Mouse (Mus musculus) left cerebral cortex, postnatal 25 days (tissue): Measurements from ENCODE around the gene 1810013L24Rik. TPM values are rescaled to one million over a fixed set of nuclear protein-coding genes. Genes with fewer than 3 reads are reported as not detected.
"Not testable (repeated sequence)": the region's sequence is repeated elsewhere in the genome, so short reads cannot be mapped to it uniquely, and the experiment has no call there.

ENCODE experiments used
- DNase-seq, 2 experiments: peaks; one replicate each; pipeline ENCODE4 v3.0.0; 2022; ENCODE audit warnings: low spot score in 2 of 2, mixed read lengths in 1 of 2
- intact Hi-C: fragments of 180-260 bp; cut with DNase I; formaldehyde crosslinking; loops from one replicate; pipeline ENCODE4 v1.15.1; 2025
- total RNA-seq, 2 experiments: library from RNA; stranded (reverse); gene quantifications; 2 replicates each; pipeline ENCODE4 v1.2.3; 2021

1810013L24Rik gene
- total RNA-seq, 2 experiments from 2014 or later: 107 to 109 TPM

GRCm38 (mm10) chr16:8872019-8872418, 42.1 kb downstream of the 1810013L24Rik start:
- intact Hi-C loops: no loop called here
- no peak for DNase-seq

- intact Hi-C loops: no loop called here
Measured at GRCm38 (mm10) chr16:8872486-8872885, 42.6 kb downstream of the 1810013L24Rik start.

GRCm38 (mm10) chr16:8880076-8880475, 50.2 kb downstream of the 1810013L24Rik start:
- no peak for DNase-seq
- intact Hi-C loops: loop anchor here (5.0 to 10.0 kb wide), 2 partner anchors 585 to 1112 kb away; no protein-coding TSS in a partner anchor

More at GRCm38 (mm10) chr16:8872486-8872885, 42.6 kb downstream of the 1810013L24Rik start:
- no peak for DNase-seq

- intact Hi-C loops: loop anchor here (2.0 to 10.0 kb wide), 3 partner anchors 119 to 1109 kb away; no protein-coding TSS in a partner anchor
- peak; percentile 95 to 96 for DNase-seq
Measured at GRCm38 (mm10) chr16:8883674-8884241, 53.9 kb downstream of the 1810013L24Rik start.

GRCm38 (mm10) chr16:8894214-8894613, 64.3 kb downstream of the 1810013L24Rik start:
- intact Hi-C loops: loop anchor here (1.0 kb wide), 1 partner anchor 21 kb away; no protein-coding TSS in a partner anchor
- DNase-seq: not testable (repeated sequence)

GRCm38 (mm10) chr16:8895301-8895700, 65.4 kb downstream of the 1810013L24Rik start:
- intact Hi-C loops: no loop called here
- DNase-seq: no peak

- intact Hi-C loops: not testable (repeated sequence)
Measured at GRCm38 (mm10) chr16:8906115-8906514, 76.2 kb downstream of the 1810013L24Rik start.

More at GRCm38 (mm10) chr16:8906115-8906514, 76.2 kb downstream of the 1810013L24Rik start:
- not testable (repeated sequence) for DNase-seq

Other genes starting within 250 kb of the 1810013L24Rik start
- 10 to 100 TPM; 26.8 to 31.0 TPM for gene Pmm2, start 192.4 kb upstream of the 1810013L24Rik start, total RNA-seq
- 10 to 100 TPM; 12.6 to 12.8 TPM for gene Tmem186, start 192.4 kb upstream of the 1810013L24Rik start, total RNA-seq
- gene Carhsp1, start 157.9 kb upstream of the 1810013L24Rik start, total RNA-seq: 10 to 100 TPM; 13.2 to 19.4 TPM
- not detected for gene Gm5767, start 149.3 kb upstream of the 1810013L24Rik start, total RNA-seq
- gene Usp7, start 37.8 kb upstream of the 1810013L24Rik start, total RNA-seq: 100 to 1,000 TPM; 155 to 160 TPM